Mouse (Mus musculus): ENCODE measurements around the gene Npat. TPM values are rescaled to one million over a fixed set of nuclear protein-coding genes. Genes with fewer than 3 reads are reported as not detected.

Gene Npat
- 27.8 and 37.9 TPM in 2 replicates for total RNA-seq (2017)

DNA sequence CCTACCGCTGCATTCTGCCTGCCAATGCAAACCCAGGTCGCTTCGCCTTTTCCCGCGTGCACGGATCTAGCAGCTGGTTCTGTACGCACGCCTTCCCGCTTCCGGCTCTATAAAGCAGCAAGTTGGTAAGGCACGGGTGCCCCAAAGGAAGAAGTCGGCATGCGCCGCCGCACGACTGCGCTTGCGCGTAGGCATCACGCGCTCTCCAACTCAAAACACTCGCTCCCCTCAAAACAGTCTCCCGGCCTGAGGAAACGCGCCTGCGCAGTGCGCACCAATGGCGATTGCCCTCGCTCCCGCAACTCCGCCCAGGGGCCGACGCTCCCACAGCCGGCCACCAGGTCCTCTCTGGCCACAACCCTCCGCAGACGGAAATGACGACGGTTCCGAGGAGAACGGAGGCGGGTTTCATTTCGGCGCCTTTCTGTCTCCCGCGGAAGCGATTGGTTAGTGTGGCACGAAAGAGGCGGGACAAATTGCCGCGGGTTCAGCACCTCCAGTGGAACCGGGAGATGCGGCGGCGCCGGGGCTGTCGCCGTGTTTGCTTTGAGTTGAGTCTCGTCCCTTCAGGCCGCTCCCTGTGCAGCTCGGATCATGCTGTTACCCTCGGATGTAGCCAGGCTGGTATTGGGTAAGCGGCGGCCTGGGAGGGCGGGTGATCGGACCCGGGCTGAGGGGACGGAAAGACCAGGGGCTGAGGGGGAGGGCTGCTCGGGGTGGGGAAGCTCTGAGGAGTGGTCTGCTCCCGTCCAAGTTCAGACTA lies at the start of gene Npat, which contains the start of gene Atm:
Gene Npat, plus strand, starts transcription at position 490 of the 763 bp plus-strand sequence.
Gene Atm, minus strand, starts transcription at position 183 of the 763 bp plus-strand sequence.
- ATAC-seq (replicated peaks in 1 of 2; ENCODE audit: insufficient read depth in 1 of 2, low FRiP score in 2 of 2, low TSS enrichment in 1 of 2, low read depth in 1 of 2, poor library complexity in 2 of 2, severe bottlenecking in 2 of 2) = peak; percentile 95 to 99

DNA sequence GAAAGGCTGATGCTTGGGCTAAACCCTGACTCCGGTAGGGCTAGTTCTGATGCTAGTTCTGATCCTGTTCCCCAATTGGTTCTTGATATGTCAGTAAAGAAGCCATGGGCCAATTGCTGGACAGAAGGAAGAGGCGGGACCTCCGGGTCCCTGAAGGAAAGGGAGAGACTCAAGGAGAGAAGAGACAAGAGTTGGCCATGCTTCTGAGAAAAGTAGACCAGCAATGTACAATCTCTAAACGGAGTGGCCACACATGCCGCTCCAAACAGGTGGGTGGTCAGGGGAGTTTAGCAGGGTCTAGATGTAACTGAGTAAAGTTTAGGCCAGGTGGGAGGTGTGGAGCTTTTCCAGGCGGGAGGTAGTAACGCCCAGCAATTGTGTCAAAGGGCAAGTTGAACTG lies 28.8 kb upstream of the Npat start:
- ATAC-seq (replicated peaks in 1 of 2; ENCODE audit: insufficient read depth in 1 of 2, low FRiP score in 2 of 2, low TSS enrichment in 1 of 2, low read depth in 1 of 2, poor library complexity in 2 of 2, severe bottlenecking in 2 of 2) = no peak

DNA sequence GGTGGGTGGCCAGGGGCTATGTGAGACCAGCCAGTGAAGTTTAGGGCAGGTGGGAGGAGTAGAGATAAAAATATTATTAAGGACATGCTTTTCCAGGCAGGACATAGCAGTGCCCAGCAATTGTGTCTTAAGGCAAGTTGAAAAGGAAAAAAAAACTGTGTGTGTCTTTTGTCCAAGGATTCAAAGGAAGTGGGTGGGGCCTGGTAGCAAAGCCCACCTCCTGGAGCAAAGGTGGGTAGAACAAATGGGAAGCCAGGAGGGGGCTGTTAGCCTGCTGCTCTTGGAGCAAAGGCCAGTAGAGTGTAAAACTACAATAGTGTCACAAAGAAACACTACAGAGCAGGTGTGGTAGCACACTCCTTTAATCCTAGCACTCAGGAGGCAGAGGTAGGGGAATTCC lies 22.8 kb upstream of the Npat start:
- ATAC-seq (replicated peaks in 1 of 2; ENCODE audit: insufficient read depth in 1 of 2, low FRiP score in 2 of 2, low TSS enrichment in 1 of 2, low read depth in 1 of 2, poor library complexity in 2 of 2, severe bottlenecking in 2 of 2) = no peak

DNA sequence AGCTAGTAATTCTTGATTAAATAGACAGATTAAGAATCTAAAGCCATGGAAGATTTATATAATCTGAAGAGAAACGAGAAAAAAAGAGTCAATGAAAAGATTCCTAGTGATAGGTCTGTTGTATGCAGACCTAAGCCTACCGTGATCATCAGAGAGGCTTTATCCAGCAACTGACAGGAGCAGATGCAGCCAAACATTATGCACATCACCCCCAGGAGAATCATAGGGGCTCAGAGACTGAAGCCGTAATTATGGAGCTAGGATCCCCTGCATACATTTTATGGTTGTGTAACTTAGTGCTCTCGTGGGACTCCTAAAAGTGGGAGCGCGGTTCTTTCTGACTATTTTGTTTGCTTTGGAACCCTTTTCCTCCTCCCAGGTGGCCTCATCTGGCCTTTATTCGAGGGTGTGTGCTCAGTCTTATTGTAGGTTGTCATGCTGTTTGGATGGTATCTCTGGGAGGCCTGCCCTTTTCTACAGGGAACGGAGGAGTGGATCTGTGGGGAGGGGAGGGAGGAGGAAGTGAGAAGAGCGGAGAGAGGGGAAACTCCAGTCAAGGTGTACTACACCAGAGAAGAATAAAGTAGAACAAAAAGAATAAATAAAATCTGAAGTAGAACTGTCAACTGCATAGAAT lies 19.4 kb upstream of the Npat start:
- no peak for ATAC-seq (replicated peaks in 1 of 2; ENCODE audit: insufficient read depth in 1 of 2, low FRiP score in 2 of 2, low TSS enrichment in 1 of 2, low read depth in 1 of 2, poor library complexity in 2 of 2, severe bottlenecking in 2 of 2)

DNA sequence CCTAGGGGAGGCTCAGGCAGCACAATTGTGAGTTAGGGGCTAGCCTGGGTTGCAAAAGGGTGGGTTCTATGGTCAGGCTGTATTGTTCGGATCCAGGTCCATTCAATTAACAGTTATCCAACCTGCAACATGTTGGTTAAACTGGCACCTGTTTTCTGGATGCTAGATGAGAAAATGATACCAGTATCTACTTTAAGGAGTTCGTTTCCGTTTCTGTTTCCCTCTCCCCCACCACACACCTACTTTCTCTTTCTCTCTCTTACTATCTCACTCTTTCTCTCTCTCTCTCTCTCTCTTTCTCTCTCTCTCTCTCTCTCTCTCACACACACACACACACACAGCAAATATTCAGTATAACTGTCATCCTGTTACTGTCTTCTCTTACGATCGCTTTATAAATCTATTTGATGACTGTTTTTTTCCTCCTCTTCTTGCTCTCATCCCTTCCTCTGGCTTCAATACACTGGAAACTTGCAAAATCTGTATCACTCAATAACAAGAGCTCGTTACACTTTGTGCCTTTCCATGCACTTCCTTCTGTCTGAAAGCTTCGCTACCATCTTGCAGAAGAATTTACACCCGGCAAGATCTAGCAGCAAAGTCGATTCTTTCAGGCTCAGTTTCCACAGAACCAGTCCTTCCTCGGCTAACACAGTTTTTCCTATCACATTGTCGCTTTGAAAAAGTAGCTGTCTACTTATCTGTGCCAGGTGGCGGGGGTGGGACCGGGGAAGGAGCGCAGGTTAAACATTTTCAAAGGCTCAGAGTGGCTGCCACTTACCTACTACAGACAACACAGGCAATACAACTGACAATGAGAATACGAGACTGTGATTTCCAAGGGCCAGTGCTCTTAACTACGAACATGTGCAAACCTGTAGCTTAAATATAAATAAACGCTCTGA lies 1.2 kb upstream of the Npat start:
- ATAC-seq (replicated peaks in 1 of 2; ENCODE audit: insufficient read depth in 1 of 2, low FRiP score in 2 of 2, low TSS enrichment in 1 of 2, low read depth in 1 of 2, poor library complexity in 2 of 2, severe bottlenecking in 2 of 2) = no peak

DNA sequence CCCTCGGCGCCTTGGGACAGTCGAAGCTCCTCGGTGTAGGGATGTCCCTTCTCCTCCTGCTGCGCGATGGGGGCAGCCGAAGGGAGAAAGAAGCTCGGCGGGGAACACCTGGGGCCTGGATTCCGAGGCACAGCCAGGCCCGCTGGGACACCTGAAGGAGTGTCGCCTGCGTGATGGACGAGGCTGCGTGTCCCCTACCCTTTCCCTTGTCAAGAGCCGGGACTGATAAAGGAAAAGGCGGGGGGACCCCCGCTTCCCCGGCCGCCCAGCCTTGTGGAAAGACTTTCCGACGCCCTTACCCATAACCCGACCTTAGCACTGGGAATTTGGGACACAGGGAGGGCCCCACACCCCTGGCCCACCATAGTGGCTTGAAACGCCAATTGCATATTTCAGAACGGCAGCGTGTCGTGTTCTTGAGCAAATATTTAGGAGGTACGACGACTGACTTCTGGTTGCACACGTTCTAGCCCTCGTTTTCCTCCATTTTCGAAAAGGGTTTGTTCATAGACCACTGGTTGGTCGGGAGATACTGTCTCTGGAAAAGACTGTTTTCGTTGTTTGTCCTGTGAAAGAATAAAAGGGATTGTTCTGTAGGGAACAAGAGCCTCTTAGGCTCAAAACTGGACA lies 604 bp downstream of the Npat start:
- no peak for ATAC-seq (replicated peaks in 1 of 2; ENCODE audit: insufficient read depth in 1 of 2, low FRiP score in 2 of 2, low TSS enrichment in 1 of 2, low read depth in 1 of 2, poor library complexity in 2 of 2, severe bottlenecking in 2 of 2)

DNA sequence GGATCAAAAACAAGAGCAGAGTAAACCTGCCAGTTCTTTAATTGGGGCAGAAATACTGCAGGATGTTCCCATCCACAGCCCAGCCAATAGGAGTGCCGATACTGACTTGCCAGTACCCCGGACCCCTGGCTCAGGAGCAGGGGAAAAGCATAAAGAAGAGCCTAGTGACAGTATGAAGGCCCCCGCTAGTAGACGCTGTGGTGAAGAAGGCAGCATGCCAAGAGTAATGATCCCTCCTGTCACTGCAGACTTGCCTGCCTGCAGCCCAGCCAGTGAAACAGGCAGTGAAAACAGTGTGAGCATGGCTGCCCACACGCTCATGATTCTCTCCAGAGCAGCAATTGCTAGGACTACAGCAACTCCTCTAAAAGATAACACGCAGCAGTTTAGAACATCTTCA lies 33.8 kb downstream of the Npat start:
- ATAC-seq (replicated peaks in 1 of 2; ENCODE audit: insufficient read depth in 1 of 2, low FRiP score in 2 of 2, low TSS enrichment in 1 of 2, low read depth in 1 of 2, poor library complexity in 2 of 2, severe bottlenecking in 2 of 2) = no peak

DNA sequence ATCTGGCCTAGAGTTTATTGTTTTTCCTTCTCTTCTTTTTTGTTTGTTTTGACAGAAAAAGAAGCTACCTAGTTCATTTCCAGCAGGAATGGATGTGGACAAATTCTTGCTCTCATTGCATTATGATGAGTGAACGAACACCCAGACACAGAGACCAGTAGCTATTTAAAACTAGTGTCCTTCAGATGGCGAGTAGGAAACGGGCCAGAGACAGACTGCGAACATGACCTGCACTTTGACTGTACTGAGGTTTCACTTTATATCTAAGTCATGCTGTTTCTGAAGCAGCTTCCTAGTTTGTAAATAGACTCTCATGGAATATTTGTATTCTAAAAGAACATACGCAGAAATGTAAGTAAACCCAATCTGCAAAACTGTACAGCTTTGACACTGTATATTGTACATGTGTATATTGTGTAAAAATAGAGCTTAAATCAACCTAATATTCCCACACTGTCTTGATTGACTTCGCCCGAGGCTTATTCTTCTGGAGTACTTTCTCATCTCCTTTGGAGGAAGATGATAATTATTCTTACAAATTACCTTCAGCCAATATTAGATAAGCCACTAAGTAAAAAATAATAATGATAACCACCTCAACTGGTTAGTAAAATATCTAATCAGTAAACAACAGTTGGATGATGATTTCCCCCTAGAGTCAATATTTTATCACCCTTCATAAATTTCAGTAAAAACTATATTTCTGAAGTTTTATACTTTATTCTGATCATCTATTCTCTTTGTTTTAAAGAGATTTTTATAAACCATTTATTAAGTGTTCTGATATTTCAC lies 35.9 kb downstream of the Npat start:
- ATAC-seq (replicated peaks in 1 of 2; ENCODE audit: insufficient read depth in 1 of 2, low FRiP score in 2 of 2, low TSS enrichment in 1 of 2, low read depth in 1 of 2, poor library complexity in 2 of 2, severe bottlenecking in 2 of 2) = no peak

DNA sequence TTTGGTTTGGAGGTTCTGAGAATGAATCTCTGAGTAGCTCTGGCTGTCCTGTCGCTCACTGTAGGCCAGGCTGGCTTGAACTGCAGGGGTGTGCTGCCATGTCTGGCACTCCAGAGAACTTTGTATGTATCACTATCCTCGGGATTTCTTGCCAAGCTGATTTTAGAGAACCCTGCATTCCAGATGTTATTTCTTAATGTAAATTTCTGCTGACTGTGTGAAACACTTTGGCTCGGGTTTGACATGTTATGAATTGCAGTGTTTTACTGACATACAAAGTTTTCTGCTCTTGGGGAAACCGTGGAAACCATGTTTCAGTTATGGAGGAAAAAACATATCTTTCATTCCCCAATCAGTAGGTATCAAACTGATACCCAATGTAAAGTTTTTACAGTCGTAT lies 38.9 kb downstream of the Npat start:
- no peak for ATAC-seq (replicated peaks in 1 of 2; ENCODE audit: insufficient read depth in 1 of 2, low FRiP score in 2 of 2, low TSS enrichment in 1 of 2, low read depth in 1 of 2, poor library complexity in 2 of 2, severe bottlenecking in 2 of 2)

DNA sequence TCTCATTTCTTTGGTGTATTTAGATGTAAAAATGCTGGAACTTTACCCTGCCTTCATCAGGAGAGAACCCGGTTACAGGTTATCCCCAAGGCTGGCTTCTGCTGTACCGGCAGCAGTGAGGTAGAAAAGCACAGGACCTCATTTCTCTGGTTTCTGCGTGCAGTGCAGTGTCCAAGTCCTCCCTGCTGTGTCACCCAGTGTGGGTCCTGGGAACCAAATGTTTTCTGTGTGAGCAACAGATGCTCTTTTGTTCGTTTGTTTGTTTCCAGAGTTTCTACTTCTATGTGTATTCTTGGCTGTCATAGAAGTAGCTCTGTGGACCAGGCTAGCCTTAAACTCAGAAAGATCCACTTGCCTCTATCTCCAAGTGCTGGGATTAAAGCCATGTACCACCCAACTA lies 45.0 kb downstream of the Npat start:
- ATAC-seq (replicated peaks in 1 of 2; ENCODE audit: insufficient read depth in 1 of 2, low FRiP score in 2 of 2, low TSS enrichment in 1 of 2, low read depth in 1 of 2, poor library complexity in 2 of 2, severe bottlenecking in 2 of 2) = no peak

DNA sequence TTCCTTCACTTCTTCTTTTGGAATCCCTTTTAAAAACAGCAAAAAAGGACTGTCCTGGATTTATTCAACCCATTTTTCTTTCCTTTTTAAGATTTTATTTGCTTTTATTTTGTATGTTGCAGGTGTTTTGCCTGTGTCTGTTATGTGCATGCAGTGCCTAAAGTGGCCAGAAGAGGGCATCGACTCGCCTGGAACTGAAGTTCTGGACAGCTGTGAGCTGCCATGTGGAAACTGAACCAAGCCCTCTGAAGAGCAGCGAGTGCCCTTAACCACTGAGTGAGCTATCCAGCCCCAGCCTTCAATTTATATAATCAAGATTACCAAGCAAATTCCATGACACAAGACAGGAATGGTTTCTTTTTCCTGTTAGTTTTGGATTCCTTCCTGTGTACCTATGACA lies 57.9 kb downstream of the Npat start:
- peak; percentile 76 to 80 for ATAC-seq (replicated peaks in 1 of 2; ENCODE audit: insufficient read depth in 1 of 2, low FRiP score in 2 of 2, low TSS enrichment in 1 of 2, low read depth in 1 of 2, poor library complexity in 2 of 2, severe bottlenecking in 2 of 2)

DNA sequence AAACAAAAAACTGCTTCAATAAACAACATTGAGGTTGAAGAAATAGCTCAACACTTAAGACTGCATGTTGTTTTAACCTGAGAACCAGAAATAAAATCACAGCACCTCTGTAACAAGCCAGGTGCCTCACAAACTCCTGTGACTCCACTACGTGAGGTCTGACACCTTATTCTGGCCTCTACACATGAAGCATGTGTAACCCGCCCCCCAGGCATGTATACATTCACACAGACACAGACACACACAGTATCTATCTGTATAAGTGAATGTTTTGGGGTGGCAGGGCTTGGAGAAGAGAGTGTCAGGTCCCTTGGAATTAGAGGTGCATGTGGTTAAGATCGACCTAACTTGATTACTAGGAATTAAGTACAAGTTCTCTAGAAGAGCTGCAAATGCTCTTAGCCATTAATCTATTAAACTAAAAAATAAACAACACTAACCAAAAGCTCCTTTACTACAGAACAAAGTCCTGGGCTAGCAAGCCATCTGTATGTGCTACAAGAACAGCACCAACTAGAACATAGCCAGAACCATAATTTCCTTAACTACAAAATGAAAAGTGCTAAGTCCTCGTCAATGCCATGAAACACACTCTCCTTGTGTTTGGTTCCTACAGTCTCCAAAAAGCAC lies 60.2 kb downstream of the Npat start:
- no peak for ATAC-seq (replicated peaks in 1 of 2; ENCODE audit: insufficient read depth in 1 of 2, low FRiP score in 2 of 2, low TSS enrichment in 1 of 2, low read depth in 1 of 2, poor library complexity in 2 of 2, severe bottlenecking in 2 of 2)

DNA sequence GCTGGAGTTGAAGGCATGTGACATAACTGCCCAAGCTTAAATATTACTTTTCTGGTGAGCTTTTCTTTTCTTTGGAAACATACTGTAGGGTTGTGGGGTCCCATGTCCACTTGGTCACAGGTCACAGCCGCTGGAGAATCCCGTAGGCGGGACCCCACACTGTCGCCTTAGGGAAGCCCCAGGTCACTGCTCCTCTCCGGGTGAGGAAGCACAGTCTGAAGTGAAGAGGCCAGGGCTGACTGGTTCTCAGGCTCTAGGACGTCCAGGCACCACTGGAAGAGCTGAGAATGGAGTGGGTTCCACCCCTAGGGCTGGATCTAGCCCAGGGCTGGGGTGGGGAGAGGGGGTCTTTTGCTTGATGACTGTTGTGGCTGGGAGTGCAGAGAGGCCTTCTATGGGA lies 61.8 kb downstream of the Npat start:
- no peak for ATAC-seq (replicated peaks in 1 of 2; ENCODE audit: insufficient read depth in 1 of 2, low FRiP score in 2 of 2, low TSS enrichment in 1 of 2, low read depth in 1 of 2, poor library complexity in 2 of 2, severe bottlenecking in 2 of 2)

DNA sequence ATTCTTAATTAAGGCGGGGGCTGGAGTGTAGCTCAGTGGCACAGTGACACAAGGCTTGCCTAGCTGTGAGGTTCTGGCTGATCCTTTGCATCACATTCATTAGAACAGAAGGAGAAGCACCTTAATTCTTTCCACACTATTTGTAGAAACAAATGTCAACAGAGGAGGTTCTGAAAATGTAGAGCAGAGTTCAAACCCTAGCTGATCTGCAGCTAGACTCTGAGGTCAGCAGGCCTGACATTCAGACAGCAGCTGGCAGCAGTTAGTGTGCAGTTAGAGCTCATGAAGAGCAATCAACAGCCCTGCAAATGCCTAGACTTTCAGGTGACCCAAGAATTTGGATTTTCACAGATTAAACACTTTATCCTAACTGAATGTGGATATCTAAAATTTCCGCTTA lies 64.7 kb downstream of the Npat start:
- no peak for ATAC-seq (replicated peaks in 1 of 2; ENCODE audit: insufficient read depth in 1 of 2, low FRiP score in 2 of 2, low TSS enrichment in 1 of 2, low read depth in 1 of 2, poor library complexity in 2 of 2, severe bottlenecking in 2 of 2)

DNA sequence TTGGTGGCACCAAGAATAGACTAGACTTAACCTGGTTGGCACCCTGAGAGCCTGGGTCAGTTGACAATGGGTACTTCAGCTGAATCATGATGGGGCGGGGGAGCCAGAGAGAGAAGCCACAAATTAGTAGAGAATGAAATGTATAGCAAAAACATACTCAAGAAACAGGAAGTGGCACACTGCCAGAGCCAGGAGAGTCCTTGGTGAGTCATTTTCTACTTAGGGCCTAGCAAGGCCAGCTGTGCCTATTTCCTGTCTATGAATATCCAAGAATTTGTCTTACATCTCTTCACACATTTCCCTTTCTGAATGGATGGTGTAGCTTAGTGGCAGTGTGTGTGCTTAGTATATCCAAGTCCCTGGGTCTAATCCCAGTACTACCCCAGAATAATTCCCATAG lies 66.5 kb downstream of the Npat start:
- ATAC-seq (replicated peaks in 1 of 2; ENCODE audit: insufficient read depth in 1 of 2, low FRiP score in 2 of 2, low TSS enrichment in 1 of 2, low read depth in 1 of 2, poor library complexity in 2 of 2, severe bottlenecking in 2 of 2) = peak; percentile 32 to 45; a peak in 2 of 4 replicates

DNA sequence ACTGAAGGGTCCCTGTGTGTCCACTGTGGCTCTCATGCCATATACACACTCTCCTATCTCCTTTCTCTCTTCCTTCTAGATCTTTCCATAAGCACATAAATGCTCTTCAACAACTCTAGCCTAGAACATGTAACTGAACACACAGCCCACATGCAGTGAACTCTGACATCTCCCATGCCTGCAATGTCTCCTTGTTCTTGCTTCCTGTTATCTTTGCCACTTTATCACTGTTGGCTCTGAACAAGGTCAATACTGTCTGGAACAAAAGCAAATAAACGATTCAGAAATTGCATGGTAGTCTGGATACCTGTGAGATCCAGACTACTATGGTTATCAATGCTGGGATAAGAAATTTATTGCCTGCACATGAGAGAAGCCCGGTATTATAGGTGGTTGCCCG lies 67.0 kb downstream of the Npat start:
- ATAC-seq (replicated peaks in 1 of 2; ENCODE audit: insufficient read depth in 1 of 2, low FRiP score in 2 of 2, low TSS enrichment in 1 of 2, low read depth in 1 of 2, poor library complexity in 2 of 2, severe bottlenecking in 2 of 2) = no peak

Data from hematopoietic stem cell, adult 5-6 weeks (primary cell).